Mouse (Mus musculus) testis, postnatal 10 days (tissue): ENCODE measurements around the gene Clasp1.

Source experiments
- DNase-seq: peaks from one replicate; pipeline ENCODE4 v3.0.0; 2021; ENCODE audit warnings: low spot score

The Clasp1 gene

DNA sequence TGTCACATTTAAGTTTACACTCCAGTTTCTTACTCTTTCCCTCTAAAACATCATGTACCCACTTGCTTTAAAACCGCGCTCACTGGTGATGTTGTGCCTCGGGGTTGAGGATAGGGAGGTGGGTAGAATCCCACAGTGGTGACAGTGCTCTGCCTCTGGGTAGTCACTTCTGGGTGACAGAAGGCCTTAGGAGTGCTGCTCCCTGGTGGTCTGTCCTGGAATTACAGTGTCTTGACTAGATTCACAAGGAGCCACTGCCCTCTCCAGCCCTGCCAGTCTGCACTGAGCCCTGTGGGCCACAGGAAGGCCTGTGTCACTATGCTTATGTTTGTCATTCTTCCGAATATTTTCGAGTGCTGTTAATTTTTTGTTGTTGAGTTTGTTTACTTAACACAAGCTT, 109.5 kb downstream of the Clasp1 start:
- peak; percentile 89 for DNase-seq

- no peak for DNase-seq
These were observed 111.7 kb downstream of the Clasp1 start for GRCm38 (mm10) chr1:118500606-118501005.

- DNase-seq, result no peak
These were observed 112.8 kb downstream of the Clasp1 start for GRCm38 (mm10) chr1:118501691-118502090.

GRCm38 (mm10) chr1:118505746-118506145, 116.9 kb downstream of the Clasp1 start:
- no peak for DNase-seq

GRCm38 (mm10) chr1:118510996-118511395, 122.1 kb downstream of the Clasp1 start:
- no peak for DNase-seq

DNA sequence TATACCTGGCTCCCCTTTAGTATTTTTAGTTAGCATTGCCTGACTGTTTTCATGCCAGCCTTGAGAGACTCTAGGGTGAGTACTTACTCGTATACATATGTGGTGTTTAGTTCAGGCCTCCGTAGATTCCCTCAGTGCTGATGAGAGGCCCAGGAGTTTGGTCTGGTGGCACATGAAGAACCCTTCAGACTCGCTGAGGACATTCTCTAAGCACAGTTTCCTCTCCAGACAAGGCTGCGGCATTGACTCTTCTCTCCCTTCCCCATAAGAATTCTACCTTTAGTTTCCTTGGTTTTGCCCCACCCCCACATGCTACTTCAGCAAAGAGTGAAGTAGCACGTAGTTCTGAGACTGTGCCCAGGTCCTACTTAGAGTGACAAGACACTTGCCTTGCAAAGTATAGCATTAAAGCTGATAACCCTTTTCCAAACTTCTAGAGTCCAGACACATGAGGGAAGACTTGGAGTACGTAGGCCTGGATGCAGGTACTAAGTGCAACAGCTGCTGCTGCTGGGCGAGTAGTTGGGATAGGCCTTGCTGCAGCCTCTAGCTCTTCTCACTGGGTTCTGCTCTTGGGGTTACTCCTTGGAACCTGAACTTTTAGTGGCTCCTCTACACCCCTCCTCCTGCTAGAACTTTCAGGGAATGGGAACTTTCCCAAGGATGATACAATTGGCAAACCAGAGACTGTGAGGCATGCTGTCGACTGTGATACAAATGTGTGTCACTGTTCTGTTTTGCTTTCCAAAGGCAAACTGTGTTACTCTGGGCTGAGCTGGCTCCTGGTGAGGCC, 123.1 kb downstream of the Clasp1 start:
- DNase-seq, result no peak

DNA sequence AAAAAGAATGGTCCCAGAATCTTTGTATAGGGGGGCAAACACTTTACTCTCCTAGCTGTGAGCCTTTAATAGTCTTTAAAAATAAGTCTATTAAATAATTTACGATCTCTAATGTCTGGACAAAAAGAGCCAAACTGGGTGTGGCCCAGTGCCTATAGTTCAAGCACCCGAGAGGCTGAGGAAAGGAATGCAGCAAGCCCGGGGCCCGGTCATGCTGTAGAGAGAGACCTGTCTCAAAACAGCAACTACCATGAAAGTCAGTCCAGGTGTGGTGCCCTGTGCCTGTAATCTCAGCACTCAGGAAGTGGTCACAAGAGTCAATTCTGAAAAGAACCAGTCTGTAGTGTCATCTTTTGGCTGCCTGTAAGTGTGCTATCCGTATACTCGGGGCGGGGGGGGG, 127.4 kb downstream of the Clasp1 start:
- no peak for DNase-seq

DNA sequence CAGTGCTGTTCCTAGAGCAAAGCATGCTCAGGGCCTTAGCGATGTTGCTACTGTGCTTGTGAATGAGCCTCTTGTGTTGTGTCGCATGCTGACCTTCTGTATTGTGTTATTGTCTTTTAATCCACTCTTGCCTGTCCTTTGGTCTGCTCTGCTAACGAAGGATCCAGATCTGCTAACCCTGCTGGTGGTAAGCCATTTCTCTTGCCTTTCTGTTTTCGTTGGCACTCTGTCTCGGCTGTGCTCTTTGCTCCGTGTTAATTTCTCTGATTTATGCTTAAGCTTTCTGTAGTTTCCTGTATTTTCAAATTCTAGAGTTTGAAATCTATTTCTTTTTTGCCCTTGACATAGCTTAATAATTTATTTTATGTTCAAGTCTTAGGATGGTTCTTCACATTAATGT, 134.3 kb downstream of the Clasp1 start:
- DNase-seq, result no peak

- DNase-seq, result no peak
These were observed 136.5 kb downstream of the Clasp1 start for GRCm38 (mm10) chr1:118525336-118525735.

DNA sequence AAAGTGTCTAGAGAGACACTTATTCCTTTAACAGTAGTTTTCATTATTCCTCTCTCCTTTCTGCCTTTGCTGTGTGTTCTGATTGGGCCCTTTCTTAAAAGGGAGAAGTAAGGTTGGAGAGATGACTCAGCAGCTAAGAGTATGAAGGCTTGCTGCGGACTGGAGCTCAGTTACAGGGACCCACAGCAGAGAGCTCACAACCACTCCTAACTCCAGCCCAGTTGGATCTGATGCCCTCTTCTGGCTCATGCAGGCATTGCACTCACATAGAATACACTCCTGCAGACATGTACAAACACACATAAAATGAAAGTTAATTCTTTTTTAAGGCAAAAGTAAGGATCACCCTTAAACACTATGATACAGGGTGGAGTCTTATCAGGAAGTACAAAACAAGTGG, 140.4 kb downstream of the Clasp1 start:
- DNase-seq, result no peak

GRCm38 (mm10) chr1:118531259-118531658, 142.4 kb downstream of the Clasp1 start:
- no peak for DNase-seq

DNA sequence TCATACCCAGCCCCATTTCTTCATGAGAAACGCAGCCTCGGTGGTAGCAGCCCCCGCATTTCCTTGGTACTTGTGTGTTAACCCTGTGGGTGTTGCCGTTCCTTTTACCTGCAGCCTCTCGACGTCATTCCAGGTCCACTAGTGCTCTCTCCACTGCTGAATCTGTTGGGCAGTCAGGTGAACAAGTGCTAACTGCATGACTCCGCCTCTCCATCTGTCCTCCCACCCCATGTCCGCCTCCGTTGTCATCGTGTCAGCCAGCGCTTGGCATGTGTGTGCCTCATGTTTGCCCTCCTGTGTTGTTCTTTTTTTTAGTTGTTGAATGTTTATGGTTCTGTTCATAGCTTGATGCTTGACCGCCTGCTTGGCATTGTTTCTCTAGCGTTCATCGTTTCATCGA, 147.2 kb downstream of the Clasp1 start:
- DNase-seq, result no peak

DNA sequence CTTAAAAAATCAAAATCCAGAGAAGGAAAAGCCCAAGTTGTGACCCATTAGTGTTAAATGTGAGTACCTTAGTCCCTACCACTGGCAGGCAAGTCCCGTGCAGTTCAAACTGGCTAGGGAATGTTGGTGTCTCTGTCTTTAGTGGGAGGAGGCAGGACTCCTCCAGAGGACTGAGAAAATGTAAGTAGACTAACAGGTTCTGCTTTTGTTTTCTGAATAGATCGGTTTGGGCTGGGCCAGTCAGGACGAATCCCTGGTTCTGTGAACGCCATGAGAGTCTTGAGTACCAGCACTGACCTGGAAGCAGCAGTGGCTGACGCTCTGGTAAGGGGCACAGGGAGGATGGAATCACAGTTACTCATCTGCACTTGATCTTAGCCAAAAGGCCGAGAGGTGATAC, 150.2 kb downstream of the Clasp1 start:
- DNase-seq, result no peak

DNA sequence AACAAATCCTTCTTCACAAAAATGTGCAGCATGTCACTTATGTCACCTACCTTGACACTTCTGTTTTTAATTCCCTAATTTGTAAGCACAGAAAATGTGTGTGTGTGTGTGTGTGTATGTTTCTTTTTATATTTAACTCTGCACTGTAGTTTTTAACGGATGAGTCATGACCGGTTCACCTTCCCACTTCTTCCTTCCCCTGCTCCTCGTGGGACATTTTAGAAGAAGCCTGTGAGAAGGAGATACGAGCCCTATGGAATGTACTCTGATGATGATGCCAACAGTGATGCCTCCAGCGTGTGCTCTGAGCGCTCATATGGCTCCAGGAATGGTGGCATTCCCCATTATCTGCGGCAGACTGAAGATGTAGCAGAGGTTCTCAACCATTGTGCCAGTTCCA, 154.0 kb downstream of the Clasp1 start:
- DNase-seq, result no peak

DNA sequence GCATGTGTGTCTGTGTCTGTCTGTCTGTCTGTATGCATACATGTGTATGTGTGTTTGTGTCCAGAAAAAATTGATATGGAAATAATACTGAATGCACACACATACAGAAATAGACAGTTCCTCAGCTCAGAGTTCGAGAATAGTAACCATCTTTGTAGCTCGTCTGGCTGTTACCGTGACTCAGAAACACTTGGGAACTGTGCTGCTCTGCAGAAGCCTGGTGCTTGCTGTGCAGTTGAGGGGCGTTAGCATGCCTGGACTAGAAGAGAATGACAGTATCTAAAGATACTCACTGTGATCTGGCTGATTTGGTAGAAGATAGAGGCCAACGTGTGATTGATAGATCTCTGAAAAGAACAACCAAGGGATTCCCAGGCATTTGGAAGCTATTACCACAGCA, 159.9 kb downstream of the Clasp1 start:
- no peak for DNase-seq

GRCm38 (mm10) chr1:118551152-118551551, 162.3 kb downstream of the Clasp1 start:
- DNase-seq, result no peak

- DNase-seq, result no peak
These were observed 163.2 kb downstream of the Clasp1 start for GRCm38 (mm10) chr1:118552071-118552470.

DNA sequence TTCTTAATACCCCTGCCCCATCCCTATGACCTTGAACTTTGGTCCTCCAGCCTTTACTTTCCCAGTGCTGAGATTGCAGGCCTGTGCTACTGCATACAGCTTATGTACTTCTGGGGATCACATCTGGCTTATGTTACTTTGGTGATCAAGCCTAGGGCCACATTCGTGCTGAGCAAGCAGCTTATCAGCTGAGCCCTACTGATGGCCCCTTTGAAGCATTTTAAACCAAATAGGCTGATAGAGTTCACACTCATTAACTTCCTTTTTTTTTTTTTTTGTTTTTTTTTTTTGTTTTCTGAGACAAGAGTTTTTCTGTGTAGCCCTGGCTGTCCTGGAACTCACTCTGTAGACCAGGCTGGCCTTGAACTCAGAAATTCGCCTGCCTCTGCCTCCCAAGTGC, 164.2 kb downstream of the Clasp1 start:
- no peak for DNase-seq

DNA sequence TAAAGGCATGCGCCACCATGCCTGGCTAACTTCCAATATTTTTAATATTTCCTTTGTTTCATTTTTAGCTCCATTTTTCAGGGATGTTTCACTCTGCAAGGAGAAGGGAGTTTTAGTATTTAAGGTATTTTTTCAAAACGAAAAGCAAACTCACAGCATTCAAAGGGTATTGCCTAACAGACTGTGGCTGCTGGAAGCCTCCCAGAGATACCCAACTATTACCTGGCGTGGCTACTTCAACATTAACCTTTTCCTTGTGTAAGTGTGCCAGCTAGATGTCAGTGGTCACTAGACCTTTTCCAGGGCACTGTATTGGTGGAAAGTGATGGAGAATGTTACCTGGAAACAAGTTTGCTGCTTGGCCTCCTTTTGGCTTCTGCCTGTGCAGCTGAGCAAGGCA, 164.6 kb downstream of the Clasp1 start:
- no peak for DNase-seq

DNA sequence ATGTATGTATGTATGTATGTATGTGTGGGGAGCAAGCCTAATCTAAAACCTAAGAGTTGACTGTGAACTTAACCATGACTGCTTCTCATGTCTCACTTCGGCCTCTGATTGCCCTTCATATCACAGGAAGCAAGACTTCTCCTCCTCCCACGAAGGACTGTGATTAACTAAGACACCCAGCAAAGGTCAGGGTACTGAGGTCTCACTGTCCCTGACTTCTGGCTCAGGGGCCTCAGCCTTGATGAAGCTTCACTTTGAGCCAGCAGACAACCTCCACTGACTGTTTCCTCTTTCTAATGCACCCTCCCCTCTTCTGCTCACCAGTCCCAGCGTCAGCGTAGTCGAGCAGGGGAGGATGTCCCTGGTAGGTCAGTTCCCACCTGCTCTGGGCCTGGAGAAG, 166.1 kb downstream of the Clasp1 start:
- no peak for DNase-seq

GRCm38 (mm10) chr1:118559716-118560115, 170.9 kb downstream of the Clasp1 start:
- no peak for DNase-seq

DNA sequence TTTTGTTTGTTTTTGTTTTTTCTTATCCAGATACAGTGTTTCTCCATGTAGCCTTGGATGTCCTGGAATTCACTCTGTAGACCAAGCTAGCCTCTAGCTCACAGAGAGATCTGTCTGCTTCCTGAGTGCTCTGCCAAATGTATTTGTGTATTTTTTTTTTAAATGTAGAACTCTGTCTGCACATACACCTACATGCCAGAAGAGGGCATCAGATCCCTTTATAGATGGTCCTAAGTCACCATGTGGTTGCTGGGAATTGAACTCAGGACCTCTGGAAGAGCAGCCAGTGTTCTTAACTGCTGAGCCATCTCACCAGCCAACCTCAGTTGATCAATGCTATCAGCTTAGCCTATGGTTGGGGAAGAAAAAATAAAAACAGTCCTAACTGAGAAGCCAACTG, 175.7 kb downstream of the Clasp1 start:
- no peak for DNase-seq

DNA sequence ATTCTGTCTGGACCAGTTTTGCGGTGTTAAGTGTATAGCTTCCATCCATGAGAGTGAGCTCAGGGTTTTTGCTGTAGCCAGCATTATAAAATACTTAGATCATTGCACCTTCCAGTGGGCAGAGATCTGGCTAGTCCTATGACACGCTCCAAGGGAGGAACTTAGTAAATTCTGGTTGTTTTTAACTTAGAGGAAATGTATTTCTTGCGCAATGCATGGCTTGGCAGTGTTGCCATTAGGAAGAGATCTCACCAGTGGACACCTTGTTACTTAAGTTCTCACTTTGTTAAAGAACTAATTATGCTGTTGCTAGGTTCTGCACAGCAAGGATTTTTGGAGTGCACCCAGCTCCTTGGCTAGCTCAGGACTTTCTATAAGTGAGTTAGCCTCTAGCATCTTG, 178.8 kb downstream of the Clasp1 start:
- no peak for DNase-seq

DNA sequence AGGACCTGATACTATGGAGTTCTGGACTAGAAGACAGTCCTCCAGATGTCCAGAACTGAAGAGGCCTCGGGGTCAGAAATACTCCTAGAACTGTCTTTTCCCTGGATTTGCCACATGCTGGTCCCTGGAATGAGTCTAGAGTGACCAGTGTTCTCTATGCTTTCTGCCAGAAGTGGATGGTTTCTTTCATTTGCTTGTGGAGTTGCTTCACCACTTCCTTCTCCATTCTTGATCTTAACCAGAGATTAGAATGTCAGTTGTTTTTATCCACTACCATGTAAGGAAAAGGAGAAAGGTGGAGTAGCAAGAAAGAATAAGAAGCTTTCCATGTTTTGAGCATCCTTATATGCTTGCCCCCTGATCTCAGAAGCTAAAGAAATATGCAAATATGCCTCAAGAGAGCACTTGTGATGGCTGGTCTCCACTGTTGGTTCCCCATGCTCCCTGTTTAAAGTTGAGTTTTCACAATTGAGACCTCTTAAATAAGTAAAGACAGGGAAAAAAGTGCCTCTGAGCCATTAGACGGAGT, 191.4 kb downstream of the Clasp1 start:
- DNase-seq, result no peak
